Mouse (Mus musculus) MEL (cell line): ENCODE measurements around the gene Mynn. TPM values are rescaled to one million over a fixed set of nuclear protein-coding genes. Genes with fewer than 3 reads are reported as not detected.

ENCODE experiments used
- DNase-seq: peaks from one replicate; pipeline ENCODE4 v3.0.0; 2011; ENCODE audit warnings: low read depth, low spot score
- H3K27ac ChIP-seq: 2 replicates; pipeline ENCODE4 v1.5.1; 2012; ENCODE audit warnings: low read depth, mild to moderate bottlenecking, control low read depth, low read length, moderate library complexity; ENCODE audit not compliant: control insufficient read depth
- H3K27me3 ChIP-seq, 2 experiments: fragments of 150-350 bp in 1 of 2; sonication (generic) in 1 of 2; 2 replicates each; pipeline ENCODE4 v1.6.1; 2012; ENCODE audit warnings: low read length in 2 of 2, mild to moderate bottlenecking in 2 of 2, improper control_type of control experiment in 1 of 2, moderate library complexity in 1 of 2; ENCODE audit not compliant: insufficient read depth in 2 of 2, control insufficient read depth in 1 of 2
- H3K36me3 ChIP-seq, 2 experiments: 2 replicates each; pipeline ENCODE4 v1.6.1; 2012 to 2014; ENCODE audit warnings: low read length in 2 of 2, improper control_type of control experiment in 1 of 2, inconsistent platforms in 1 of 2, mild to moderate bottlenecking in 1 of 2; ENCODE audit not compliant: insufficient read depth in 2 of 2, control insufficient read depth in 1 of 2
- H3K4me1 ChIP-seq, 2 experiments: fragments of 150-350 bp in 1 of 2; sonication (generic) in 1 of 2; 2 replicates each; pipeline ENCODE4 v1.6.1; 2012; ENCODE audit warnings: low read length in 2 of 2, improper control_type of control experiment in 1 of 2, mild to moderate bottlenecking in 1 of 2; ENCODE audit not compliant: insufficient read depth in 2 of 2, control insufficient read depth in 1 of 2
- H3K4me3 ChIP-seq, 2 experiments: fragments of 150-350 bp in 1 of 2; sonication (generic) in 1 of 2; 2 replicates each; pipeline ENCODE4 v1.5.1; 2012; ENCODE audit warnings: low read depth in 2 of 2, low read length in 2 of 2, mild to moderate bottlenecking in 2 of 2, moderate library complexity in 2 of 2, control low read depth in 1 of 2, improper control_type of control experiment in 1 of 2; ENCODE audit not compliant: control insufficient read depth in 1 of 2, insufficient read depth in 1 of 2
- H3K79me2 ChIP-seq: 2 replicates; pipeline ENCODE4 v1.6.1; 2012; ENCODE audit warnings: mild to moderate bottlenecking, low read length, moderate library complexity; ENCODE audit not compliant: control insufficient read depth, poor library complexity, insufficient read depth
- H3K9ac ChIP-seq: 2 replicates; pipeline ENCODE4 v1.6.1; 2012; ENCODE audit warnings: low read depth, mild to moderate bottlenecking, control low read depth, low read length, moderate library complexity; ENCODE audit not compliant: control insufficient read depth, poor library complexity, severe bottlenecking
- H3K9me3 ChIP-seq: fragments of 150-350 bp; sonication (generic); replicated peaks from 2 replicates; pipeline ENCODE4 v1.6.1; 2012; ENCODE audit warnings: mild to moderate bottlenecking, low read length, improper control_type of control experiment, moderate library complexity; ENCODE audit not compliant: insufficient read depth
- BHLHE40 ChIP-seq: IDR thresholded peaks from 2 replicates; pipeline ENCODE4 v1.6.1; 2012; ENCODE audit warnings: low read depth, mild to moderate bottlenecking, inconsistent platforms, low read length, improper control_type of control experiment, borderline replicate concordance
- CHD1 ChIP-seq: IDR thresholded peaks from 2 replicates; pipeline ENCODE4 v1.6.1; 2012; ENCODE audit warnings: low read depth, mild to moderate bottlenecking, inconsistent platforms, low read length, improper control_type of control experiment
- CTCF ChIP-seq, 3 experiments: IDR thresholded peaks in 2 of 3; conservative IDR thresholded peaks in 1 of 3; 2 replicates each; pipeline ENCODE4 v1.5.1; 2011 to 2012; ENCODE audit warnings: low read length in 3 of 3, low read depth in 2 of 3, mild to moderate bottlenecking in 2 of 3, improper control_type of control experiment in 1 of 3, inconsistent platforms in 1 of 3, mixed read lengths in 1 of 3, moderate library complexity in 1 of 3; ENCODE audit not compliant: control insufficient read depth in 1 of 3, insufficient read depth in 1 of 3, poor library complexity in 1 of 3, severe bottlenecking in 1 of 3
- EP300 ChIP-seq, 2 experiments: IDR thresholded peaks; 2 replicates each; pipeline ENCODE4 v1.6.1; 2011; ENCODE audit warnings: improper control_type of control experiment in 2 of 2, low read length in 2 of 2, low read depth in 1 of 2, mild to moderate bottlenecking in 1 of 2
- ETS1 ChIP-seq: IDR thresholded peaks from 2 replicates; pipeline ENCODE4 v1.6.1; 2012; ENCODE audit warnings: low read depth, mild to moderate bottlenecking, inconsistent platforms, low read length, improper control_type of control experiment, moderate library complexity
- GABPA ChIP-seq: IDR thresholded peaks from 2 replicates; pipeline ENCODE4 v1.6.1; 2012; ENCODE audit warnings: low read depth, mild to moderate bottlenecking, inconsistent platforms, low read length, improper control_type of control experiment, moderate library complexity
- GATA1 ChIP-seq: IDR thresholded peaks from 2 replicates; pipeline ENCODE4 v1.6.1; 2011; ENCODE audit warnings: low read depth, low read length, improper control_type of control experiment
- HCFC1 ChIP-seq: IDR thresholded peaks from 2 replicates; pipeline ENCODE4 v1.6.1; 2012; ENCODE audit warnings: low read depth, mild to moderate bottlenecking, inconsistent platforms, low read length, improper control_type of control experiment, moderate library complexity
- JUND ChIP-seq: IDR thresholded peaks from 2 replicates; pipeline ENCODE4 v1.6.1; 2011; ENCODE audit warnings: low read depth, mild to moderate bottlenecking, improper control_type of control experiment, low read length
- MAX ChIP-seq: IDR thresholded peaks from 2 replicates; pipeline ENCODE4 v1.6.1; 2011; ENCODE audit warnings: low read length, improper control_type of control experiment
- MAZ ChIP-seq: IDR thresholded peaks from 2 replicates; pipeline ENCODE4 v1.6.1; 2012; ENCODE audit warnings: low read depth, mild to moderate bottlenecking, inconsistent platforms, low read length, improper control_type of control experiment
- MEF2A ChIP-seq: IDR thresholded peaks from 2 replicates; pipeline ENCODE4 v1.6.1; 2014; ENCODE audit warnings: low read depth, mild to moderate bottlenecking, inconsistent platforms, low read length, improper control_type of control experiment; ENCODE audit not compliant: poor library complexity, insufficient replicate concordance, severe bottlenecking; ENCODE audit errors: extremely low read depth
- MXI1 ChIP-seq: IDR thresholded peaks from 2 replicates; pipeline ENCODE4 v1.6.1; 2011; ENCODE audit warnings: mild to moderate bottlenecking, low read depth, low read length, improper control_type of control experiment
- MYB ChIP-seq: IDR thresholded peaks from 2 replicates; pipeline ENCODE4 v1.6.1; 2011; ENCODE audit warnings: mild to moderate bottlenecking, low read depth, low read length, improper control_type of control experiment
- MYC ChIP-seq: IDR thresholded peaks from 2 replicates; pipeline ENCODE4 v1.6.1; 2011; ENCODE audit warnings: low read depth, mild to moderate bottlenecking, low read length, improper control_type of control experiment, moderate library complexity
- NELFE ChIP-seq: IDR thresholded peaks from 2 replicates; pipeline ENCODE4 v1.6.1; 2011; ENCODE audit warnings: low read depth, low read length, improper control_type of control experiment
- NRF1 ChIP-seq: IDR thresholded peaks from 2 replicates; pipeline ENCODE4 v1.6.1; 2014; ENCODE audit warnings: low read depth, mild to moderate bottlenecking, inconsistent platforms, low read length, improper control_type of control experiment, moderate library complexity; ENCODE audit not compliant: poor library complexity, insufficient read depth, severe bottlenecking
- POLR2A ChIP-seq, 2 experiments: IDR thresholded peaks; 2 replicates each; pipeline ENCODE4 v1.6.1; 2011 to 2012; ENCODE audit warnings: low read length in 2 of 2, mild to moderate bottlenecking in 2 of 2, control low read depth in 1 of 2, improper control_type of control experiment in 1 of 2, low read depth in 1 of 2, moderate library complexity in 1 of 2; ENCODE audit not compliant: control insufficient read depth in 1 of 2, insufficient read depth in 1 of 2, poor library complexity in 1 of 2
- POLR2AphosphoS2 ChIP-seq: IDR thresholded peaks from 2 replicates; pipeline ENCODE4 v1.6.1; 2011; ENCODE audit warnings: low read length, improper control_type of control experiment
- POLR2AphosphoS5 ChIP-seq: IDR thresholded peaks from 2 replicates; pipeline ENCODE4 v1.6.1; 2012; ENCODE audit warnings: low read depth, borderline replicate concordance, mild to moderate bottlenecking, inconsistent platforms, low read length, moderate library complexity, mixed read lengths
- RAD21 ChIP-seq: IDR thresholded peaks from 2 replicates; pipeline ENCODE4 v1.6.1; 2011; ENCODE audit warnings: mild to moderate bottlenecking, low read depth, low read length, improper control_type of control experiment
- SMC3 ChIP-seq: IDR thresholded peaks from 2 replicates; pipeline ENCODE4 v1.6.1; 2011; ENCODE audit warnings: low read depth, low read length, improper control_type of control experiment
- TAL1 ChIP-seq: IDR thresholded peaks from 2 replicates; pipeline ENCODE4 v1.6.1; 2012; ENCODE audit warnings: mild to moderate bottlenecking, inconsistent platforms, low read length, moderate library complexity, mixed read lengths
- TBP ChIP-seq: IDR thresholded peaks from 2 replicates; pipeline ENCODE4 v1.8.0; 2011; ENCODE audit warnings: low read depth, low read length, improper control_type of control experiment
- TCF12 ChIP-seq: IDR thresholded peaks from 2 replicates; pipeline ENCODE4 v1.6.1; 2014; ENCODE audit warnings: low read depth, mild to moderate bottlenecking, inconsistent platforms, low read length, improper control_type of control experiment, moderate library complexity
- UBTF ChIP-seq: IDR thresholded peaks from 2 replicates; pipeline ENCODE4 v1.6.1; 2012; ENCODE audit warnings: low read depth, mild to moderate bottlenecking, inconsistent platforms, low read length, improper control_type of control experiment, moderate library complexity, borderline replicate concordance; ENCODE audit not compliant: insufficient read depth
- USF1 ChIP-seq: IDR thresholded peaks from 2 replicates; pipeline ENCODE4 v1.6.1; 2014; ENCODE audit warnings: low read depth, mild to moderate bottlenecking, inconsistent platforms, low read length, improper control_type of control experiment, moderate library complexity
- USF2 ChIP-seq, 2 experiments: IDR thresholded peaks; 2 replicates each; pipeline ENCODE4 v1.6.1; 2011 to 2012; ENCODE audit warnings: improper control_type of control experiment in 2 of 2, low read length in 2 of 2, borderline replicate concordance in 1 of 2, inconsistent platforms in 1 of 2, low read depth in 1 of 2, mild to moderate bottlenecking in 1 of 2; ENCODE audit not compliant: insufficient read depth in 1 of 2
- ZC3H11A ChIP-seq: IDR thresholded peaks from 2 replicates; pipeline ENCODE4 v1.6.1; 2012; ENCODE audit warnings: low read depth, mild to moderate bottlenecking, inconsistent platforms, low read length, improper control_type of control experiment
- ZMIZ1 ChIP-seq: IDR thresholded peaks from 2 replicates; pipeline ENCODE4 v1.6.1; 2012; ENCODE audit warnings: low read depth, mild to moderate bottlenecking, inconsistent platforms, low read length, improper control_type of control experiment, moderate library complexity
- ZNF384 ChIP-seq: IDR thresholded peaks from 2 replicates; pipeline ENCODE4 v1.6.1; 2012; ENCODE audit warnings: low read depth, mild to moderate bottlenecking, inconsistent platforms, low read length, improper control_type of control experiment
- polyA plus RNA-seq, 2 experiments: library from polyadenylated mRNA; stranded (reverse) in 1 of 2; unstranded in 1 of 2; fragments of >175 nt in 1 of 2; fragments of >200 nt in 1 of 2; gene quantifications; 2 replicates each; pipeline versions ENCODE4 v1.2.1 to v1.2.4; 2012; ENCODE audit warnings: low replicate concordance in 2 of 2, low read depth in 1 of 2; ENCODE audit not compliant: insufficient read length in 2 of 2, insufficient read depth in 1 of 2, missing spikeins in 1 of 2
- total RNA-seq: library from RNA; depleted of rRNA; stranded (reverse); fragments of 300-350 nt; gene quantifications from 2 replicates; pipeline ENCODE4 v1.2.3, GENCODE M21; 2012

Gene Mynn
- total and polyA plus RNA-seq, 3 experiments: 12.3 to 17.0 TPM; not detected in 1

GRCm38 (mm10) chr3:30593719-30594485, 8.0 kb upstream of the Mynn start (continued):
- 0 out of 2 replicates have a peak, but pooled peaks have one; percentile 19 for TF ChIP-seq HCFC1
- TF ChIP-seq SMC3: peak; percentile 52
- no peak for TF ChIP-seq POLR2AphosphoS5

DNA sequence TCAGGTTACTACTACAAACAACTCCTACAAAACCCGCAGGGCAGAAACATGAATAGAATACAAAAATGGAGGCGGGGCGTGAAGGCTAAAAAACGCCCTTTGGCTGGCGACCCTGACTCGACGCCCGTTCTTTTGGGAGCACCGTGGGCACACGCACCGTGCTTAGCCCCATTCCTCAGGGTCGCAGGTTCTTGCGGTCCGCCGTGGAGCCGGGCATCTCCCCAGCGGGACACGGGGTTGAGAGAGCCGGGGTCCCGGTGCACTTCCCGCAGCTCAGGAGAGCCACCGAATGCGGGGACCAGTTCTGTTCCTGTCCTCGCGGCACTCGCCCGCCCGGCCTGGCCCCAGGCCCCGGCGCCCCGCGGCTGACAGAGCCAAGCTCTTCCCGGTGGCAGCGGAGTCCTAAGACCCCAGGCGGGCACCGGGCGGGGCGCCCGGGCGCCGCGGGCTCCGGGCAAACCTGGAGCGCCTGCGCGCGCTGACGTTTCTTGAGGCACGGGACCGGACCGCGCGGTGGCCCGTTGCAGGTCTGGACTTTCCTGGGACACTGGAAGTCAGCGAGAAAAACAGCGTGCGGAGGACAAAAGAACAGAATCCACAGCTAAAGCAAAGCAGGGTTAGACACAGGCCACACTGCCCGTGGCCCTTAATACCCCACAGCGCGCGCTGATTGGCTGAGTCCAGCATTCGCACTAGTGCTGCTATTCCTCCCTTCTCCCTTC, 6.6 kb upstream of the Mynn start:
- Histone ChIP-seq H3K27me3 (no peaks in the 10 kb centered on the region), H3K79me2 (peaks cover 4% of the 10 kb centered on the region; the same call in 1 of the 2 replicates), H3K36me3 (peaks cover 0 to 12% of the 10 kb centered on the region in 2 experiments; a peak in 2 of 4 replicates), H3K4me3 (peak overlapping the region; percentile 96 to 98), H3K4me1 (peaks cover 3 to 14% of the 10 kb centered on the region in 2 experiments; a peak in 3 of 4 replicates), H3K9me3 (no peaks in the 10 kb centered on the region), H3K9ac (peak overlapping the region; percentile 96), H3K27ac (peak overlapping the region; percentile 46)
- peak; percentile 61 for DNase-seq
- TF ChIP-seq MEF2A (no peak), POLR2A (IDR thresholded peaks at IDR 0.05; ENCODE audit: control insufficient read depth in 1 of 2, insufficient read depth in 1 of 2, low read depth in 1 of 2, low read length in 2 of 2, poor library complexity in 1 of 2) (peak; percentile 39 to 55; a peak in 2 of 4 replicates), BHLHE40 (peak; percentile 87; the same call in 1 of the 2 replicates), JUND (no peak), HCFC1 (no peak), USF1 (peak; percentile 39; the same call in 1 of the 2 replicates), TAL1 (no peak), GATA1 (no peak), CHD1 (no peak), ZC3H11A (no peak), GABPA (no peak), EP300 (IDR thresholded peaks at IDR 0.05; ENCODE audit: low read depth in 1 of 2, low read length in 2 of 2) (no peak), ZNF384 (no peak), MYB (no peak), POLR2AphosphoS2 (no peak), MXI1 (peak; percentile 35), ZMIZ1 (no peak), MAX (0 out of 2 replicates have a peak, but pooled peaks have one; percentile 8), USF2 (IDR thresholded peaks at IDR 0.05; ENCODE audit: borderline replicate concordance in 1 of 2, insufficient read depth in 1 of 2, low read depth in 1 of 2, low read length in 2 of 2) (no peak), NRF1 (peak; percentile 77), NELFE (peak; percentile 54; the same call in 1 of the 2 replicates), ETS1 (no peak), MYC (no peak), TBP (peak; percentile 60; the same call in 1 of the 2 replicates), RAD21 (no peak), MAZ (peak; percentile 29; the same call in 1 of the 2 replicates), TCF12 (no peak), CTCF (IDR thresholded peaks at IDR 0.05 in 2 of 3, conservative IDR thresholded peaks at IDR 0.05 in 1 of 3; ENCODE audit: control insufficient read depth in 1 of 3, insufficient read depth in 1 of 3, low read depth in 2 of 3, low read length in 3 of 3, poor library complexity in 1 of 3, severe bottlenecking in 1 of 3) (no peak), UBTF (no peak; the same call in 1 of the 2 replicates)
